Mouse (Mus musculus) liver, adult 10 weeks (tissue): Measurements from ENCODE around the gene Zyx. TPM values are rescaled to one million over a fixed set of nuclear protein-coding genes. Genes with fewer than 3 reads are reported as not detected.

Experiments
- polyA plus RNA-seq: library from polyadenylated mRNA; stranded (reverse); fragments of 350-450 nt; fragmentation: Illumina TruSeq; extraction: RNeasy Lipid Tissue Mini Kit (QIAGEN cat#74804); gene quantifications from one replicate; pipeline ENCODE4 v1.2.3, GENCODE M21; 2014; ENCODE audit warnings: low read depth, low replicate concordance

The Zyx gene
- polyA plus RNA-seq, result 3.2 TPM

GRCm38 (mm10) chr6:42349426-42350020 lies at the start of gene Zyx:
TSS of gene Zyx (plus strand) at chr6:42349630.

DNA sequence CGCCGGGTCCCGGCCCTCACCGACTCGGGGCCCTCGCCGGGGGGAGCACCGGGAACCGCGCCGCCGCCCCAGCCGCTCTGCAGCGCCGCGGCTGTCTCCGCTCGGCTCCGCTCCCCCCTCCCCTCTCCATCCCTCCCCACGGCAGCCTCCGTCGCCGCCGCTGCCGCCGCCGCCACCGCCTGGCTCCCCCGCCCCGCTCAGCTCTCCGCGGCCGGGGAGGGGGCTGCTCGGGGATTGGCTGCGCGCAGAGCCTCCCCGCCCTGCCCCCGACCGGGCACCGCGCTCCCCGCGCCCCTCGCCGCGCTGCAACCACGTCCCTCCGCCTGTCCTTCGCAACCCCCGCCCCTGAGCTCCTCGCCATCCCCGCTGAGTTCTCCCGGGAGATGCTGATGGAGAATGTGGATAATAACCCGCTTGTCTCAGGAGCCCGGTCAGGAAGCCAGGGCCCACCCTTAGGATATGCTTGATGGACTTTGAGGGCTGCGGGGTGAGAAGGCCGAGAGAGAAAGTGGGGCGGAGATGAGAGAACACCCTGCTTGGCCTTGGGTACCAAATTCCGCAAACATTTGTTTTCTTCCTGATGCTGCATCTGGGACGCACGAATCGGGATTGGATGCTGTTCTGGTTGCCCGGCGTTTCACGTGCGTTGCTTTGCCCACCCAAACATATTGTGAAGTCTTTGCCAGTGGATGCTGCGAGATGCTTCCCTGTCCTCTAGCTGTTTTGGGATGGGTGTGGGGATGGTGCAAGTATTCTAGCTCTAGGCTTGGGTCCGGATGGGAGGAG lies 24.8 kb upstream of the Zyx start, which contains the start of gene Fam131b:
Gene Fam131b (minus strand): TSS at position 162 of the 786 bp plus-strand sequence.

GRCm38 (mm10) chr6:42372816-42373547 lies 23.6 kb downstream of the Zyx start, which contains the start of gene Epha1:
TSS of gene Epha1 (minus strand) at chr6:42373268.

GRCm38 (mm10) chr6:42399938-42400337 lies 50.5 kb downstream of the Zyx start, which contains the start of gene Tas2r143:
TSS of gene Tas2r143 (plus strand) at chr6:42400238.

DNA sequence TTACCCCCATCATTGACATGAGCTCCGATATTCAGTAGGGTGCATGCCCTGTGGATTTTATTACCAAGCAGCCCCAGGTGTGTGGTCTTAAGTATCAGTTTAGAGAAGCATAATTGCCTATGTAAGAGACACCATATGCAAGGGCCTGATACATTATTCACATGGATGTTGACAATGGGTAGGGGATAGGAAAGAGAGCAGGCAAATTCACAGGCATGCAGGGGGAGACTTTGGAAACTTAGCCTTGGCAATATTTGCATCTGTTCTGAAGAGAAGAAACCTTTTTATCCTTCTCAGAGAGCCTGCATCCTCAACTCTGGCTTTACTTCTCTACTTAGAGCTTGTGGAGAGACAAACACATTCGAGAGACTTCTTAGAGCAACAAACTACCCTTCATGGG lies 55.7 kb downstream of the Zyx start, which contains the start of gene Tas2r135:
Gene Tas2r135 (plus strand): TSS at position 301 of the 400 bp plus-strand sequence.

Other genes starting within 250 kb of the Zyx start
- not detected for gene Tas2r139, start 208.7 kb upstream of the Zyx start, polyA plus RNA-seq
- not detected for gene Tas2r144, start 134.3 kb upstream of the Zyx start, polyA plus RNA-seq
- 200 TPM for gene Gstk1, start 103.7 kb upstream of the Zyx start, polyA plus RNA-seq
- 0.58 TPM for gene Tmem139, start 87.7 kb upstream of the Zyx start, polyA plus RNA-seq
- 5.0 TPM for gene Casp2, start 84.6 kb upstream of the Zyx start, polyA plus RNA-seq
- not detected for gene Clcn1, start 62.9 kb upstream of the Zyx start, polyA plus RNA-seq
- not detected for gene Fam131b, start 25.0 kb upstream of the Zyx start, polyA plus RNA-seq
- gene Epha1, start 23.6 kb downstream of the Zyx start, polyA plus RNA-seq, result 4.6 TPM
- not detected for gene Tas2r143, start 50.6 kb downstream of the Zyx start, polyA plus RNA-seq
- not detected for gene Tas2r135, start 55.8 kb downstream of the Zyx start, polyA plus RNA-seq
- gene Tas2r126, start 84.9 kb downstream of the Zyx start, polyA plus RNA-seq, result not detected
- not detected for gene Olfr458, start 115.6 kb downstream of the Zyx start, polyA plus RNA-seq
- not detected for gene Olfr457, start 126.7 kb downstream of the Zyx start, polyA plus RNA-seq
- not detected for gene Olfr456, start 137.6 kb downstream of the Zyx start, polyA plus RNA-seq
- not detected for gene Olfr455, start 198.0 kb downstream of the Zyx start, polyA plus RNA-seq
- not detected for gene Tcaf3, start 248.1 kb downstream of the Zyx start, polyA plus RNA-seq